Mouse (Mus musculus) frontal cortex, postnatal 14 days (tissue): ENCODE results near the gene Csrp1.

Source experiments
- DNase-seq, 2 experiments: peaks; one replicate each; pipeline ENCODE4 v3.0.0; 2022; ENCODE audit warnings: low spot score in 2 of 2

The Csrp1 gene

GRCm38 (mm10) chr1:135731897-135732684 is 12.2 kb downstream of the Csrp1 start:
- no peak for DNase-seq

DNA sequence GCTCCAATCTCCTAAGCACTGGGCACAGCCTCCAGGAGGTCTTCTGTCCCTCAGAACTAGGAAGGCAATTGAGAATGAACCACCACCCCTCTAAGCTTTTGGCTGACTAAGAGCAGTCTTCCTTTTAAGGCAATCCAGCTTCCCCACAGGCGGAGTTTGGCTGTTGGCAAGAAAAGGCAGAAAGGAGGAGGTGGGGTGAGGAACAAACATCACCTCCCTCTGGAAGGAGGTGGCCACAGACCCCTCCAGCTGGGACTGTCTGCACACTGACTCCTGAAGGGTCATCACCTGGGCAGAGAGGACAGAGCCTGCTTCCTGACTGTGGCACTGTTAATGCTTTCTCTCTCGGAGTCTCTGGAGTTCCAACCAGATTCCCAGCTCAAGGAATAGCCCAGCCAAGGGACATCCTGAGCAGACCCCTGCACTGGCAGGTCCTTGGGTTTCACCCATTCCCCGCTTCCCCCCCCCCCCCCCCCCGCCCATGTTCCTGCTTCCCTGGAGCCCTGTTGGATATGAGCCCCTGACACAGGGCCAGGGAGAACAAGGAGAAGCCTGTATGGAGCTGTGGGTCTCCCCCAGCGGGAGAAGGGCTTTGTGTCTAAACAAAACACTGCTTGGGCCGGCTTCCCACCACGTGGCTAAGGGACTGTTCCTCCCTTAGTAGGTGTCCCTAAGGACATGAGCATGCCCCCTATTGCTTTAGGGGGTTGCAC is 14.5 kb downstream of the Csrp1 start:
- DNase-seq: peak in 1 of 2 experiments; percentile 60

- no peak for DNase-seq
Observed at GRCm38 (mm10) chr1:135735460-135735859, 15.6 kb downstream of the Csrp1 start.

DNA sequence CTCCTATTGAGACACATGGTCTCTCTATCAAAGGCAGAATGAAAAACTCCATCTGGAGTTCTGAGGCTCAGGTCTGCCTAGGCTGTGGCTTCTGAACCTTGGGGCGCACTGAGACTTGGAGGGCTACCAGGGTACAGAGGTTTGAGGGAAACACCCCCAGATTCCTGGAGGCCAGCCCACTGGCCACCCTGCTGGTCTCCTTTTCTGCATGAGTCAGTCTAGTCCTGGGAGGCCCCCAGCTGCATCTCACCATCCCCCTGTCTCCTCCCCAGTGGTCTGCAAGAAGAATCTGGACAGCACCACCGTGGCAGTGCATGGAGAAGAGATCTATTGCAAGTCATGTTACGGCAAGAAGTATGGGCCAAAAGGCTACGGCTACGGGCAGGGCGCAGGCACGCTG is 25.1 kb downstream of the Csrp1 start:
- no peak for DNase-seq

GRCm38 (mm10) chr1:135746248-135746647 is 26.4 kb downstream of the Csrp1 start:
- no peak for DNase-seq

DNA sequence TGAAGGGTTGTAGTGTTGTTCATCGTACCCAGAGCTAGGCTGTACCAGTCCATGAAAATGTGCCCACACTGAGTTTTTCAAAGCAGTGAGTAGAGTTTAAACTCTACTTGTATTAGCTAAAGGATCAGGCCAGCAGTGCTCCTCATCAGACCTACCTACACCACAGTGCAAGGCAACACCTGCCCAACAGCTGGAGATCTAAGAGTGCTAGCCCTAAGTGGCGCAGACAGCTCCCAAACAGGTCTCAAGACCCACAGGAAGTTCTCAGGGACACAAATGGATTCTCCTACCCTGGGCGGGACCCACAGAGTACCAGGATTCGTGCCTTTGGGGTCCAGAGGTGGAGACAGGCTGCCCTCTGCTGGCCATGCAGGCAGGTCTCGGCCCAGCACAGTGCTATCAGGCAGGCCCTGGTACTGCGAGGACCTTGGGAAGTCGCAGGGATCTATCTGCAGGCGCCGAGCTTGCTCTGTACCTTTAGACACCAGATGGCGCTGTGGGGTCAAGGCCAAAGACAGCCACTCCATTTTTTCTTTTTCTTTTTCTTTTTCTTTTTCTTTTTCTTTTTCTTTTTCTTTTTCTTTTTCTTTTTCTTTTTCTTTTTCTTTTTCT is 33.0 kb downstream of the Csrp1 start:
- peak; percentile 81 to 85 for DNase-seq

DNA sequence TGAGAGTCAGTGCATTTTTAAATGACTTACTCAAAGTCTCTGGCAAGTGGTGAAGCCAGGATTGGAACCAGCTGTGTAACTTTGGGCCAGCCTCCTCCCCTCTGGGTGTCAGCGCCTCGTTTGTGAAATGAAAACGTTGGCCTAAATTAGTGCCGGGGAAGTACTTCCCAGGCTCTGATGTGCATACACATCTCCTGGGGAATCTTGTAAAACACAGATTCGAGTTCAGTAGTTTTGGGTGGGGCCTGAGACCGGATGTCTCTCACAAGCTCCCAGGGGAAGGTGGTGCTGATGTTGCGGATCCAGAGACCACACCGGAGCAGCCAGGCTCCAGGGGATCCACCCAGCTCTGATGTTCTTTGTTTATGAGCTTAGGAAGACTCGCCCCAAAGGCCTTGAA is 35.4 kb downstream of the Csrp1 start:
- no peak for DNase-seq

- no peak for DNase-seq
Observed at GRCm38 (mm10) chr1:135755913-135756312, 36.1 kb downstream of the Csrp1 start.

GRCm38 (mm10) chr1:135757287-135757686 is 37.4 kb downstream of the Csrp1 start:
- no peak for DNase-seq

GRCm38 (mm10) chr1:135759685-135760084 is 39.8 kb downstream of the Csrp1 start:
- no peak for DNase-seq

DNA sequence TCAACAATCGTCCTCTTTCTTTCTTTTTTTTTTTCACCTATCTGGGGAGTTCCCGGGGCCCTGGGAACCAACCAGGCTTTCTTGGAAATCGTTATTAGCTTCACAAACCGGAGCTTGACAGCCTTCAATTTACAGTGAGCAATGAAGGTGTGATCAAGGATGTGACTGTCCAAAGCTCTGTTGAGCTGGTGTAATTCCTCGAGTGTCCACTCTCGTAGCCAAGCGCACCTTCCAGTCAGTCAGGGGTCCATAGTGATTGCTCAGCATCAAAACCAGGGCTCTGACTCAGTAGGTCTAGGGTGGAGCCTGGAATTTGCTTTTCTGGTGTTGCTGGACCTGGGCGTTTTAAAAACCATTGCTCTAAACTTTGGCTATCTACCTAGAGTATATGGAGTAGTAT is 40.4 kb downstream of the Csrp1 start:
- no peak for DNase-seq

DNA sequence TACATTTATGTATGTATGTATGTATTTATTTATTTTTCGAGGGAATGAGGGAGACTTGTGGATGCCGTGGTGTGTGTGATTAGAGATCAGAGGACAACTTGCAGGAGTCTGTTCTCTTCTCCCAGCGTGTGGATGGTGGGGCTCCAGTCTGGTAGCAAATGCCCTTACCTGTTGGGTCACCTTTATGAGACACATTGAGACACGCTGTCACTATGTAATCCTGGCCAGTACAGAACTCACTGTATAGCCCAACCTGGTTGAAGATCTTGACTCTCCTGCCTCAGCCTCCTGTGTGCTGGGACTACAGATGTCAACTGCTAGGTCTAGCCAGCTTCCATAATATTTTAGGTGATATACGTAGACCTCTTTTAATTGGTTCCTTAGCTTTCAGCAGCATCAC is 41.9 kb downstream of the Csrp1 start:
- no peak for DNase-seq

- DNase-seq: no peak
Observed at GRCm38 (mm10) chr1:135763503-135764205, 43.8 kb downstream of the Csrp1 start.

DNA sequence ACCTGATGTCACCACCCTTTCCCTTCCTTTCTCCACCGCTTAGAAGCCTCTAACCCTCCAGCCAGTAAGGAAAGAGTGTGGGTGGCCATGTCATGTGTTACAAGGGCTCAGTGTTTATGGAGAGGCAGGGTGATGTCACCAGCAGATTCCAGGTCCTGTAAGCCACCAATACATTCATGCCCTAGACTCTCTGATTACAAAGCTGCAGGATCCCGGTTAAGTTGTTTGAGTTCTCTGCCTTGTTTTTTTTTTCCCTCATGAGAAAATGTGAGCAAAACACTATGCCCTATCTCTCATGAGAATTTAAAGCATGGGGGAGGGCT is 44.3 kb downstream of the Csrp1 start:
- DNase-seq: no peak

DNA sequence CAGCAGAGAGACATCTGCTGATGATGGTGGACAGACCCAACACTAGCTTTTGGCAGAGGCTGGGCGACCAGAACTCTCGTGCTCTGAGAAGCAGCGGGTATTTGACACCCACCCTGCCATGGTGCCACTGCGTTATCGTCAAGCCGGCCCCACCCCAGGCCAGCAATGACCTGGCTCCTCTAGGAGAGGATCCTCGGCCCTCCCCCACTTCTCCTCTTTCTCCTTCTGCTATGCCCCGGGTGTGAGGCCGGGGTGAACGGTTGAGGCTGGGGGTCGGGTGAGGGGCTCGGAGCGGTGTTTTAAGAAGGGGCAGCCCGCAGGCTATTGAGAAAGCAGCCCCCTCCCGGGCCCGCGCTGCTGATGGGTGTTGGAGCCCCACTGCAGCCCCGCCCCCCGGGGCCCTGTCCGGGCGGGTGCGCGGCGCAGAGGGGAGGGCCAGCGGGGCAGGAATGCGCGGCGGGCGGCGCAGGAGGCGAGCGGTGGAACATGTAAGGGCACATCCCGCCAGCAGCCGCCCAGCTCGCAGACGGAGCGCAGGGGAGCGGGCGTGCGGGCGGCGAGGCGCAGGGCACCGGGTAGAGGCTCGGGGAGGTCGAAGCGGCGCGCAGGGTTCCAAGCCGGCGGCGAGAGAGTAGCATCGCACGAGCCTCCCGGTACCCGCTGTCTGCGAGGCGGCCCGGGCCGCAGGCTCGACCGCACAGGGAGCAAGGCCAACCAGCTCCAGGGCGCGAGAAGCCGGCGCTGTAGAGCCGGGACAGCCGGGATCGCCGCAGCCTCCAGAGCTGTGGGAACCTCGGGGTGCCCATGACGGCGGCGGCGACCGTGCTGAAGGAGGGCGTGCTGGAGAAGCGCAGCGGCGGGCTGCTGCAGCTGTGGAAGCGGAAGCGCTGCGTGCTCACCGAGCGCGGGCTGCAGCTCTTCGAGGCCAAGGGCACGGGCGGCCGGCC is 46.1 kb downstream of the Csrp1 start, which contains the start of gene Phlda3:
TSS of gene Phlda3 (plus strand) at position 475 of the 947 bp plus-strand sequence.
- no peak for DNase-seq

GRCm38 (mm10) chr1:135766592-135767306 is 46.9 kb downstream of the Csrp1 start:
- no peak for DNase-seq

DNA sequence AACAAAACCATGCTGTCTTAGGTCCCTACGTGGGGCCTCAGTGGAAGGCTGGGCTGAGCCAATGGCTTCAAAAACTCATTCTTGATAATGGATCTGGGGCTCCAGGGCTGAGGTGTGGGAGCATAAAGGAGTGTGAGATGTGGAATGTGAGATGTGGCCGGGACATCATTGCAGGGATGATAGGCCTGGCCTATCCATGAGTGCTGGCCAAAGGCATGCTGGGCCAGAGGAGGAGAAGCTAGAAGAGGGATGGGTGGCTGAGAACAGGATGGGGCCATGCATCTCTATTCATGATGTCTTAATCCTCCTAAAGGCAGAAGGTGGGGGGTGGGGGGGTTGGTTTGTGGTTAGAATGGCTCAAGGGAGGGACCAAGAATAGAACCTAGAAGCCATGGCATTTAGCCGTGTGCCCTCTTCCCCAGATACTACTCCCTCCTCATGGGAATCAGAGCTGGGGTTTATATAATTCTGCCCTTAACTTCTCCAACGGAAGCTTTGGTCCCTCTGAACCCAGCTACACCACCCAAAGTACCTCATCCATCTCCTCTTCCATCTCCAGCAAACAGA is 47.5 kb downstream of the Csrp1 start:
- no peak for DNase-seq

- DNase-seq: no peak
Observed at GRCm38 (mm10) chr1:135768400-135768799, 48.5 kb downstream of the Csrp1 start.

GRCm38 (mm10) chr1:135770237-135770636 is 50.4 kb downstream of the Csrp1 start:
- DNase-seq: no peak
